8 mouse cellular contexts compared by ENCODE assay signal in genomic region chr1:93824609-93825008, GRCm38 (mm10). TPM values are rescaled to one million over a fixed set of nuclear protein-coding genes. Genes with fewer than 3 reads are reported as not detected.
DNase-seq lines count a peak whose midpoint lies in the region; ATAC-seq lines count a peak whose summit lies in the region.

D2hgdh (plus strand) TSS chr1:93824909.

- peak within 1 kb of the TSS; percentile 56 for H3K4me2 ChIP-seq in kidney, embryonic 14.5 days (replicated peaks; ENCODE audit: low read depth, low read length)
- peak within 1 kb of the TSS; percentile 78 for H3K4me2 ChIP-seq in forebrain, embryonic 13.5 days
- H3K4me2 ChIP-seq in liver, embryonic 12.5 days, result peak within 1 kb of the TSS; percentile 88
- peak within 1 kb of the TSS; percentile 70 for H3K4me2 ChIP-seq in stomach, embryonic 16.5 days (ENCODE audit: low read depth, low read length)

- peaks cover 4% of the 10 kb centered on the region; the same call in 1 of the 2 replicates for H3K4me1 ChIP-seq in kidney, embryonic 14.5 days (ENCODE audit: control insufficient read depth, insufficient read depth, low read length)
- peaks cover 16% of the 10 kb centered on the region for H3K4me1 ChIP-seq in forebrain, embryonic 13.5 days
- peaks cover 16% of the 10 kb centered on the region for H3K4me1 ChIP-seq in hindbrain, embryonic 10.5 days (replicated peaks)
- peaks cover 35% of the 10 kb centered on the region for H3K4me1 ChIP-seq in liver, embryonic 12.5 days
- peaks cover 5% of the 10 kb centered on the region; the same call in 1 of the 2 replicates for H3K4me1 ChIP-seq in stomach, embryonic 16.5 days (ENCODE audit: control insufficient read depth, insufficient read depth, low read length)

- H3K9ac ChIP-seq in kidney, embryonic 14.5 days (ENCODE audit: low read depth, low read length), result peak within 1 kb of the TSS; percentile 65
- H3K9ac ChIP-seq in forebrain, embryonic 13.5 days, result peak within 1 kb of the TSS; percentile 74
- peak within 1 kb of the TSS; percentile 73 for H3K9ac ChIP-seq in liver, embryonic 12.5 days
- H3K9ac ChIP-seq in stomach, embryonic 16.5 days (ENCODE audit: low read length), result peak within 1 kb of the TSS; percentile 80

- DNase-seq in kidney, adult 8-10 months, result no peak
- DNase-seq in NIH3T3 (ENCODE audit: low read depth), result peak; percentile 27
- DNase-seq in hindbrain, embryonic 10.5 days (ENCODE audit: low spot score), result no peak
- DNase-seq in cerebellum, postnatal 4 days (ENCODE audit: low spot score in 2 of 2), result no peak

- peak; percentile 14; the same call in 1 of the 2 replicates for ATAC-seq in kidney, embryonic 14.5 days (ENCODE audit: low FRiP score, low TSS enrichment)
- no peak; the same call in 1 of the 2 replicates for ATAC-seq in forebrain, embryonic 13.5 days
- ATAC-seq in liver, embryonic 12.5 days, result peak; percentile 17
- ATAC-seq in stomach, embryonic 16.5 days (ENCODE audit: insufficient read depth, low FRiP score), result no peak

- no peaks in the 10 kb centered on the region for H3K9me3 ChIP-seq in kidney, embryonic 14.5 days (ENCODE audit: control insufficient read depth, low read length)
- no peaks in the 10 kb centered on the region for H3K9me3 ChIP-seq in forebrain, embryonic 13.5 days (replicated peaks)
- H3K9me3 ChIP-seq in hindbrain, embryonic 10.5 days, result no peaks in the 10 kb centered on the region
- no peaks in the 10 kb centered on the region for H3K9me3 ChIP-seq in liver, embryonic 12.5 days (replicated peaks)
- H3K9me3 ChIP-seq in stomach, embryonic 16.5 days (replicated peaks; ENCODE audit: control insufficient read depth, low read length), result no peaks in the 10 kb centered on the region

- WGBS in kidney, embryonic 14.5 days, result 4% methylated on average over 10 of the region's 10 CpGs
- 4% methylated on average over 10 of the region's 10 CpGs for WGBS in forebrain, embryonic 13.5 days
- WGBS in hindbrain, embryonic 10.5 days, result 4% methylated on average over 10 of the region's 10 CpGs
- 11% methylated on average over 10 of the region's 10 CpGs for WGBS in liver, embryonic 12.5 days (ENCODE audit: insufficient replicate concordance)
- WGBS in stomach, embryonic 16.5 days, result 6% methylated on average over 10 of the region's 10 CpGs

- H3K36me3 ChIP-seq in kidney, embryonic 14.5 days (ENCODE audit: control insufficient read depth, insufficient read depth, low read length), result peaks cover 20% of the 10 kb centered on the region
- peaks cover 19% of the 10 kb centered on the region for H3K36me3 ChIP-seq in forebrain, embryonic 13.5 days (ENCODE audit: poor library complexity, severe bottlenecking)
- peaks cover 25% of the 10 kb centered on the region for H3K36me3 ChIP-seq in hindbrain, embryonic 10.5 days
- peaks cover 22% of the 10 kb centered on the region for H3K36me3 ChIP-seq in liver, embryonic 12.5 days
- H3K36me3 ChIP-seq in stomach, embryonic 16.5 days (ENCODE audit: control insufficient read depth, insufficient read depth, low read length), result no peaks in the 10 kb centered on the region

- peak within 1 kb of the TSS; percentile 46 for H3K4me3 ChIP-seq in kidney, embryonic 14.5 days (ENCODE audit: low read length)
- H3K4me3 ChIP-seq in forebrain, embryonic 13.5 days, result peak within 1 kb of the TSS; percentile 53
- peak within 1 kb of the TSS; percentile 60 for H3K4me3 ChIP-seq in hindbrain, embryonic 10.5 days
- H3K4me3 ChIP-seq in liver, embryonic 12.5 days, result peak within 1 kb of the TSS; percentile 65
- H3K4me3 ChIP-seq in stomach, embryonic 16.5 days (replicated peaks; ENCODE audit: low read length), result peak within 1 kb of the TSS; percentile 59

- no peaks in the 10 kb centered on the region for H3K27me3 ChIP-seq in kidney, embryonic 14.5 days (ENCODE audit: control insufficient read depth, insufficient read depth, low read length)
- no peaks in the 10 kb centered on the region for H3K27me3 ChIP-seq in forebrain, embryonic 13.5 days
- no peaks in the 10 kb centered on the region for H3K27me3 ChIP-seq in hindbrain, embryonic 10.5 days (ENCODE audit: insufficient read depth, poor library complexity, severe bottlenecking)
- no peaks in the 10 kb centered on the region for H3K27me3 ChIP-seq in liver, embryonic 12.5 days (replicated peaks)
- H3K27me3 ChIP-seq in stomach, embryonic 16.5 days (ENCODE audit: control insufficient read depth, insufficient read depth, low read length), result no peaks in the 10 kb centered on the region

- H3K27ac ChIP-seq in kidney, embryonic 14.5 days (ENCODE audit: low read depth, low read length), result peak within 1 kb of the TSS; percentile 90
- peak within 1 kb of the TSS; percentile 89 for H3K27ac ChIP-seq in forebrain, embryonic 13.5 days
- H3K27ac ChIP-seq in hindbrain, embryonic 10.5 days, result peak within 1 kb of the TSS; percentile 90
- peak within 1 kb of the TSS; percentile 99 for H3K27ac ChIP-seq in liver, embryonic 12.5 days
- peak within 1 kb of the TSS; percentile 96 for H3K27ac ChIP-seq in stomach, embryonic 16.5 days (ENCODE audit: low read length)

RNA-seq across cellular contexts. Expression of gene D2hgdh, which starts in this region (rescaled TPM):
- polyA plus RNA-seq in kidney, embryonic 14.5 days (2014; fragmentation: Nextera tagmentation; extraction: Ambion mirVana), result 10.8 and 13.2 TPM in 2 replicates
- 14.7 and 15.0 TPM in 2 replicates for polyA plus RNA-seq in forebrain, embryonic 13.5 days (2015; fragmentation: Nextera tagmentation; extraction: Ambion mirVana)
- polyA plus RNA-seq in hindbrain, embryonic 10.5 days (2016; fragmentation: Nextera tagmentation; extraction: Ambion mirVana), result 16.1 and 16.4 TPM in 2 replicates
- polyA plus RNA-seq in liver, embryonic 12.5 days (2016; fragmentation: Nextera tagmentation; extraction: Ambion mirVana), result 7.6 and 8.0 TPM in 2 replicates
- 14.3 and 17.6 TPM in 2 replicates for polyA plus RNA-seq in stomach, embryonic 16.5 days (2015; fragmentation: Nextera tagmentation; extraction: Ambion mirVana)

Comparison
In these comparisons a context has a peak if more than half of its experiments do, and no peak if none do; other contexts are left out.
1. ATAC-seq: peak in kidney, embryonic 14.5 days (single experiment) and liver, embryonic 12.5 days (single experiment); none in forebrain, embryonic 13.5 days (single experiment) and stomach, embryonic 16.5 days (single experiment).
2. Peak in every context shown above with its lines, with median percentiles within 50 percentile points of each other: H3K27ac ChIP-seq, H3K4me2 ChIP-seq, H3K4me3 ChIP-seq and H3K9ac ChIP-seq.